Mouse (Mus musculus): ENCODE measurements at regions not wholly inside any gene's neighbourhood (a gene's known extent, or its start where the extent isn't known, plus 50 kb on each side); places are given as distances from the start of the nearest gene placed in this dataset.
"Not testable (repeated sequence)": the region's sequence is repeated elsewhere in the genome, so short reads cannot be mapped to it uniquely, and the experiment has no call there.

DNA sequence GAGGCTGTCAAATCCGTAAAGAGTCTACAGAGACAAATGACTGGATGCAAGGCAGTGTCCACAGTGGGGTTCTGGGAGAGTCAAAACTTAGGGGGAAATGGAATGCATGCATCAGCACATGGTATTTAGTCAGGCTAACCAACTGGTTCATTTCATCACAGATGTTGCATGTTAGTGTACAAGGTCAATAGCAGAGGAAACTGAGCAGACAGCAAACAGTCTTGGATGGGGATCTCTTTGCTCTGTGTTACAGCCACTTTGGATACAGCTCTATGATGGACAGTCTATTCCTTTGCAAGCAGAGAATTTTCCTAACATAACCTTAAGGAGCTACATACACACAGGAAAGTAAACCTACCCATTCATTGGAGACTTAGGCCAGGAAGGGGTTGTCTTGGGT is 151.9 kb upstream of the Tmc3 start:
- no peak for DNase-seq

DNA sequence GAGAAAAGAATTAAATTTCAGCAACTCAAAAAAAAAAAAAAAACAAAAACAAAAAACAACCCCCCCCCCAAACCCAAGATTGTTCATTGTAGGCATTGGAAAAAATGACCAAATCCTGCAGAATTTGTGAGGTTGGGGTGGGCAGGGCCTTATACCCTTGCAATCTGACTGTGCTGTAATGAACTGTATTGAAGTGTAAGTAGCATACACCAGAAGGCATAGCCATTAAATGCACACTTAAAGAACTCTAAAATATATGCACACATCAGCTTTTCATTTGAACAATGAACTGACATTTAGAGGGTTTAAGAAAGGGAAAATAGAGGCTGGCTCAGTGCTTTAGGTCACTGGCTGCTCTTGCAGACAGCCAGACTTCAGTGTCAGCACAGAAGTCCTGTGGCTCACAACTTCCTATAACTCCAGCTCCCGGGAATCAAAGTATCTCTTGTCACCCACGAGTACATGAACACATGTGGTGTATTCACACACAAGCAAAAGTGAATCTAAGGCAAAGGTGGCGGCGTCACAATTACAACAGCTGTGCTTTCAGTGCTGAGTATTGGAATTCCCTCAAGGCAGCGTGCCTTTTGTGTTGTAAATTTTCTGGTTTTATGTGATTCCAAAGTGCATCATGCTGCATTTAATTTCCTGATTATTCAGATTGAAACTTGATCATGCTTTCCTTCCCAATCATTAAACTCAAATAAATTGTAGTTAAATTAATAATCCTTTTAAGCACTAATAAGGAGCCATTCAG is 150.6 kb upstream of the Tmc3 start:
- no peak for DNase-seq

DNA sequence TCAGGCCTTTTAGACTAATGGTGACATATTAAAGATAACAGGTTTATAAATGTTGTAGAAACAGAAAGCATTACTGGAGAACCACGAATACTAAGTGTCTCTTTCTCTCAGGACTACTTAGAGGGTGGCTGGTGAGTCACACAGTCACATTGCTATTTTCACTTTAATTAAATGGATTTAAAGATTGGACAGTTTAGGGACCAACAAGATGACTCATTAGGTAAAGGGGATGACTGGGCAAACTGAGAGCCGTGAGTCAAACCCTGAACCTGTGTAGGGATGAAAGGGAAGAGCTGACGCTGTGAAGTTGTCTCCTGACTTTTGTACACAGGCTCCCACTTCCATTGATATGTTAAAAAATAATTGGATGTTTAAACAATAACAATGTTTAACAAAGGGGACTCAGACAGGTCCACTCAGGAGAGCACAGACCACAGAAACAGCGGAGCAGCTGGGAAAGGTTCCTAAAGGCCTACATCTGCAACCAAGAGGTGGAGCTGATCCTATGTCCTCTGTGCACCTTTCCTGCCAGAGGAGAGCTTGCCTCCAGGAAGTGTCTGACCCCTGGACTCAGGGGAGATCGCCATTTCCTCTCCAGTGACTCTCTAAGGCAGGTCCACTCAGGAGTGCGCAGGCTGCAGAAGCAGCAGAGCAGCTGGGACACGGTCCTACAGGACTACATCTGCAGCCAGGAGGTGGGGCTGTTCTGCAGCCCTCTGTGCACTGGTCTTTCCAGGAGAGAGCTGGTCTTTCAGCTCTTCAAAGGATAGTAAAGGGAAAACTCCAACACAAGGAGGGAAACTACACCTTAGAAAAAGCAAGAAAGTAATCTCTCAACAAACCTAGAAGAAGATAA is 146.0 kb upstream of the Tmc3 start:
- DNase-seq: no peak

DNA sequence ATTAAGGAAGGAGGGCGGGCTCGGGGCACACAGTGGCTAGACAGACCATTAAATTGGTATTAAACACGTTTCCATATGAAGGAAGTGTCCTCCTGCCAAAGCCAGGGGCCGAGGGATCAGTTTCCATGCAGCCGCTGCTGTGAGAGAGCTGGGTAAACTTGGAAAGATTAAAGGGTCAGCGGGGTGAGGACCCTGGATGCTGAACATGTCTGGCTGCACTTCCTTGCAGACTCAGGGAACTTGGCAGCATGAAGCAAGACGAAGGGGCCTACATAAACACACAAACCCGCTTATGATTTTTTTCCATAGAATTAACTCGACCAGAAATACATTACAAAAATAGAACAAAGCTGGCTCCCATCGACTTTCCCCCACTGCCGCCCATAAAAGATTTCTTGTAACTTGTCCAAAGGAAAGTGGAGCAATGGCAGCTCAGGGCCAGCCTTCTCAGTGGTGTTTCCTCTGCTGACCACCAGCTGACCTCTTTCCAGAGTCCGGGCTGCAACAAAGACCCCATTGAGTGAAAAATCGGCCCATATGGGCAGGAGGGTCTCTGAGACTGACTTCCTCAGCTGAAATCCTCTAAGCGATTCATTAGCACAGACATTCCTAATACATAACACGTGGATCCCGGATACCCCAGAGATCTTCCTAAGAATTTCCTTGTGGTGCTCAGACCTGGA is 141.0 kb upstream of the Tmc3 start:
- no peak for DNase-seq

DNA sequence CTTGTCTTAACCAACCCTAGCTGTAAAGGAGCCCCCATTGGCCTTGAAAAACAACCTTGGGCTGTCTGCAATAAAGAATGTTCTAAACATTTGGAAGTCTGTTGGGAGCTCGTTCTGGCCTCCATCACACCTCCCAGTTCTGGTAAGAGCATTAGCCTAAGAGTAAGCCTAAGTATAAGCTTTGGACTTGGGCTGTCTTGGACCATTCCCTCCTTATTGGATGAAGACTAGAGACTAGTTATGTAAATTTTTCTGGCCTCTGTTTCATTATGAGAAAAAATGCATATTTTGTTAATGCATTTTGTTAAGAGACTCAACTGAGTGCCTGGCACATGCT is 140.5 kb upstream of the Tmc3 start:
- no peak for DNase-seq

DNA sequence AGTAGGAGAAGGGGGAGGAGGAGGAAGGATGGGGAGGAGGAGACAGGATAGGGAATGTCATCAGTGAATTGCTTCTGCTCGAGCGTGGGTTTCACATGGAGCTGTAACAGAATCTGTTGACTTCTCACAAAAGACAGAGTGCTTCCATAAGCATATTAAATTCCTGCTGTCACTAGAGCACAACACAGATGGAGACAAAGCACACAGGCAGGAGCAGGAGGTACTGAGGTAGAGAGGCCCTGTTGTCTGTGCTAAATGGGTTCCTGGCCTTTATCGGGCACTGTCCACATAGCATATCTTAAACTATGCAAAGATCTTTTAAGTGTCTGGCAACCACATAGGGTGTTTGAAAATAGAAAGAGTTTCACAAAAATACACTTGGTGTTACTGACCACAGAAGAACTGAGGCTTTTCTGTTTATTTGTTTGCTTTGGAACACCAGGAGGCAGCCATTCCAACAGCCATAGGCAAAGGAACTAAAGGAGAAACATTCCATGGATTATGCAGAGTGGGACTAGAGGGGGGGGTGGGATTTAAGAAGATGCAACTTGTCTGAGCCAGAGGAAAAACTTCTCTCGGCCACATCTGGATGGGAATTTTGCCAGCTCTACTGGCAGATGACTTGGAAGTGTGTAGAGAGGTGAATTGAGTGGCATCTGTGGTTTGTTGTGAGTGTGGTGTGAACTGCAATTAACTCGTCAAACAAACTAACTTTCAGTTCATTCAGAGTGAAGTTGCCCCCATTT is 139.4 kb upstream of the Tmc3 start:
- peak; percentile 8 for DNase-seq

DNA sequence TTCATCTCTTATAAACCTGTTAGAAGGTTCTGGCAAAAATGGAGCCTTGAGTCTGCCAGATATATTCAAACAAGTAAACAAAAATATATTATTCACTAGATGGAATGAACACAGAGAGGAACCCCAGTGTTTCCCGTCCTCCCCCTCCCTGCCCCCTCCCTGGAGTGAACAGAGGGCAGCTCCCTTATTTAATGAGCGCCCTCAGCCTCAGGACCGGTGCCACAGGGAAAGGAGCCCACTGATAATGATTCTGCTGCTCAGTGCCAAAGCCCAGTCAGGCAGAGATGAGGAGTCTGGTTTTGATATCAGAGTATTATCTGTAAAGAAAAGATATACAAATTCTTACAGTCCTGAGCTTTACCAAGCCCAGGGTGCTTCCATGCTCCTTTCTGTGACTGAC is 134.4 kb upstream of the Tmc3 start:
- no peak for DNase-seq

DNA sequence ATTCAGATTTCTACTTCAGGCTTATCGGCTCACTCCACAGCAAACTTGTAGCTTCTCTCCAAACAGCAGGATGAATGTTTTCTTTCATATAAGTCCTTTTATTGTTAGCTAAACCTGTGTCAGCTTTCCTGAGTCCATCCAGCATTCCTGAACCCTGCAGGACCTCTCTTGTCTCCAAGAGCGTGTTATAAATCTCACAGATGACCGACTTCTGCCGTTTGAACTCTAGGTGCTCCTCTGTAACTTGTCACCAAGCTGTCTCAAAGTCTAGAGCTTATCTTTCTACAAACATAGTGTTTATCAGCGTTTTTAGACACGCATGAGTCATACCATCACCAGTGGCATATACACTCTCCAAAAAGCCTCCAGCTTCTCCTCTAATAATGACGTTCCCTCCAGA is 132.4 kb upstream of the Tmc3 start:
- DNase-seq: no peak

DNA sequence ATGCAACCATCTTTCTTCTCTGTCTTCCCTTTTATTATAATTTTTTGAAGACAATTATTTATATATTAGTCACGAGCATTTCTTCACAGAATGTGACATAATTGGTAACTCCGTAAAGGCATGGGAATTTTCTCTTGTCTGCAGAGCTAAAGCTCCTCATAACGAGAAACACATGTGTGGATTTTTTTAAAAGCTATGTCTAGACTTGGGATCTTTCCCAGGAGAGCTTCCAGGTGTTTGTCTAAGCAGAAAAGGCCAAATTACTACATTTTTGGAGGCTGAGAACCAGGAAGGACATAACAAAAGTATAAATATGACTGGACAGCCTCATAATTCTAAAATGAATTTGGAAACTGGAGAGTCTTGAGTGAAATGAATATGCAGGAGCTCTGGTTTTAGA is 125.2 kb upstream of the Tmc3 start:
- DNase-seq: no peak

DNA sequence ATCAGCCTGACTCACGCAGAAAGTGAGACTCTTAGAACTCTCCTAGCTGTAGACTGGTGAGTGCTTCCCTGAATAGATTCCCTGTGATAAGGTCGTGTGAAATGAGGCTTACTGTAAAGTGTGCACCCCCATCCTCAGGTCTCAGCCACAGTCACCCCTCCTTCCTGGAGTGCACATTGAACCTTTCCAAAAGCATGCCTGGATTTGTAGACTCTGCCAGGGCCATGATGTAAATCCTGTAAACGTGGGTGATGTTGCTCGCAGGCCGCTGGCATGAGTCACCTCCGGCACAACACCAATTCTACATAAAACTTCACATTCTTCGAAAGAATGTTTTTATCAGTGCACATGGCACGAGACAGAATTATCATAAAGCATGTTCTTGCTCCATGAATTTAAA is 117.7 kb upstream of the Tmc3 start:
- peak; percentile 32 for DNase-seq

DNA sequence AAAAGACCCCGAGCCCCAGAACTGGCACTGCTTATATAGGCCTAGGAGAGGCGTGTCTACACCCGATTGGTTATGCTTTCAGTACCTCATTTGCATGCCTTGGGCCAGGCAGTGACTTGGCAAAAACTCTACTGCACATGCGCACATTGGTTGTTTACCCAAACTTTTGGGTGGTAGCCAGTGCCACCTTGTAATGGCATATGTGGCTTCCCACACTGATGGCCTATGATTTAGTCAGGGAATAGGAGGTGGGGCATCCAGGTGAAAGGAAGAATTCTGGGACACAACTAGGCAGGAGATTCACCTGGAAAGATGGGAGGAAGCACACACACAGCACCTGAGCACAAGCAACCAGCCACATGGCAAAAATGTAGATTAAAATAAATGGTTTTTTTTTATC is 114.9 kb upstream of the Tmc3 start:
- not testable (repeated sequence) for DNase-seq

DNA sequence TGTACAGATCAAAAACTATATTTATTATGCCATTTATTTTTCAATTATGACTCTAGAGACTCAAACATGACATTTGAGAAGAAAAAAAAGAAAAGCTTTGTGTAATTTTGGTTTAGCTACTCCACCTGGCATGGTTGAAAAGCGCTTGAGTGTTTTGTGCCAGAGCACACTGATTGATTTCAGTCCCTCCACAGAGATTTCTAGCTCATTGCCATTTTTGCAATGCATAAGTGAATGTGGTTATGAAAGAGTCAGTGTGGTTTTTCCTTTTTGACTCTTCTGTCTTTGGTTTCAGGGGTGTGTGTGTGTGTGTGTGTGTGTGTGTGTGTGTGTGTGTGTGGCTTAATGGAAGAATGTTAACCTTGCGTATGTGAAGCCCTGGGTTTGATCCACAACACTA is 113.6 kb upstream of the Tmc3 start:
- no peak for DNase-seq

DNA sequence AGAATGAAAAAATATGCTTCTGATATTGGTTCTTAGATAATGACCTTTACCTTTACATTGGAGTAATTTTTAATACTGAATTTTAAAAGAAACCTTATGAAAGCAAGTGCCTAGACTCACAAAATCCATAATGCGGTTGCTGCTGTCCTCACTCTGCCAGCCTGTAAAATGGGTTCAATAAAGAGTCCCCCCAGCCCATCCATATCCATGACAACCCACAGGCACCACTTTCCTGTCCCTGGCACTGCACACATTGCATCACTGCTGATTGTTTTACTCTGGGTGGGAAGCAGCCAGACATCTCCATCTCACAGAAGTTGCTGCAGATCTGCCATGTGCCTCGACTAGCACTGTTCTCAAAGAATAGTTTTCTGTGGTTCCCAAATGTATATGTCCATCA is 110.3 kb upstream of the Tmc3 start:
- no peak for DNase-seq

DNA sequence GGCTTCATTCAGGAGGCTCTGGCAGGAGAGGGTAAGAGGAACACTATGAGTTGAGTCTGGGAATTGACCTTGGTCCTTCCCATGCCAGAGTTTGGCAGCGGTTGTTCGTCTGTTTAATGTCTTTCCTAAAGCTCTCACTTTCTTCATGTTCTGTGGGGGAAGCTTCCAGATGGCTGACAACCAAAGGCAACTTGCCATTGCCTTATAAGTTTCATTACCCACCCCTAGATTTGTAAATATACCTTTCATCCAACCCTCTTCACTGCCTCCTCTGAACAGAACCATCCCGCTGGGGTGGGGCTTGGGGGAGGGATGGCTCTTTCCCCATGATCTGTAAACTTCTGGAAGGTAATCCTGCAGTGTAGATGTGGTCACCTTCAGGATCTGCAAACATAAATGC is 109.7 kb upstream of the Tmc3 start:
- DNase-seq: no peak

DNA sequence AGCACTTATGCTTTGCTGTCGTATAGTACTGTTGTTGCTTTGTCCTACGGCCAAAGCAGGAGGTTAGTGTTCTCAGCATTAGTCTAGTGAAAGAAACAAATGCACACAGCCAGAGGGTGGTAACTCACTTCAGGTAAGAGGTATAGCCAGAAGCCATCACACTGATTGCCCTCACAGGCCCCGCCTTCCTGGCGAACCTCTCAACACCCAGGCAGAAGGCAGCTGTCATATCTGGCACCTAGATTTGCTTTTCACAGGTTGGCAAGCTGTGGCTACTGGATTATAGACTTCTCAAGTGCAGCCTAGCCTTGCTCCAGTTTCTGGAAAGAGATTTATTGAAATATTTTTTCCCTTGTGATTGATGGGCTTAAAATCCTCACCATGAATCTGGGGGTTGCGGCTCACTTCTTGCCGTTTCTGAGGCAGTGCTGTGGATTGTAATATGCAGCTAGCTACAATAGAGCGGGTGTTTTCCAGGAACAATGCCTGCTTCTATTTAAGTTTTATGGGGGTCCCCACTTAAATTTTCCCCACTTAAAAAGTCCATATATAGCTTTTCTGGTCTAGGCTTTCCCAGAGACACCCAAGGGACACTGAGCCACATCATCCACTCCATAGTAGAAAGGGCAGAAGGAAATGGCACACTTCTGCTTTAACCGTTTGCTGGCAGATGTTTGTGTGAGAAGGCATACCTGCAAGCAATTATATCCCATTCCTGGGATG is 109.1 kb upstream of the Tmc3 start:
- DNase-seq: peak; percentile 11

DNA sequence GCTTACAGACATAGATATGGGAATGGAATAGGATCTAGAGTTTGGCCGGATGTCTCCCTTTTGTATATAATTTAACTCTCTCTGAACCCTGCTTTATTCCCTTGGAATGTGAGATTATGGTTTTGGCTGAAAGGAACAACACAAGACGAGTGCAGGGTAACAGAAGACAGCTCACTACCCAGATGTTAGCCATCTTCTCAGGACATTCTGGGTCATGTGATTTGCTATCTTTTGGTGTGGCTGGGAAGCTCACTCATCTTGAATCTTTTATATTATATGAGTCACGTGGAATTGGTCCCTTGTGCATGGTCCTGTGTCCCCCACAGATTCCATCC is 108.6 kb upstream of the Tmc3 start:
- DNase-seq: no peak

DNA sequence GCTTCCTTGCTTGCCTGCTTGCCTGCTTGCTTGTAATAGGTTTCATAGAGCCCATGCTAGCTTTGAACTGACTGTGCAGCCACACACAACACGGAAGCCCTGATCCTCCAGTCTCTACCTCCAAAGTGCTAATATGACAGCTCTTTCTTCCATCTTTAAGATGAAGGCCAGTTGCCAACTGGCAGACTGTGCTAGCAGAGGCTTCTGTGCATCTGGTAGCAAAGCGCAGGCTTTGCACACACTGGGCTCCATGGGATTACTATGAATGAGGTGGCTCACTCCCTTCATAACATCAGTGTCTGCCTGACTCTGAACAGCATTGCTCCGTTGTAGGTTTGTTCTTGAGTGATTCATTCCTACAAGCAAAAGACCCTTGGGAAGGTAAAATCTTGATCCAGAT is 107.9 kb upstream of the Tmc3 start:
- peak; percentile 4 for DNase-seq

DNA sequence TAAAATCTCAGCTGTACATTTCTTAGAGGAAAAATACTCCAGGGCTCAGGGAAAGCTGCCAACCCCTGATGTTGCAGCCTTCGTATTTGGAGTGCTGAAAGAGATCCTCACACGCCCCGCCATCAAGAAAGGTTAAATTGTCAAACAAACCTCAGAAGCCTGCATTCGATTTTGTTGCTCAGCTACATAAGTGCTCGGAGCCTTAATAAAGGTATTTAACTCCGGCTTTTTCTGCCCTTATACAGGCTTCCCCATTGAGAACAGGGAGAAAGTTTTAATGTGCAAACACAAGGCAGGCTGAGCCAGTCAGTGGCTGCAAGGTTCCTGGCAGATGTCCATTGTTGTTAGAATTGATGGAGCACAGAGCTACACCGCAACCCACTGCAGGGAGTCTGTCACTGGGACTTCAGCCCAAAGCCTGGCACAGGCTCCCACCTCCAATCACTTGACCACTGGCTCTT is 107.0 kb upstream of the Tmc3 start:
- DNase-seq: no peak

DNA sequence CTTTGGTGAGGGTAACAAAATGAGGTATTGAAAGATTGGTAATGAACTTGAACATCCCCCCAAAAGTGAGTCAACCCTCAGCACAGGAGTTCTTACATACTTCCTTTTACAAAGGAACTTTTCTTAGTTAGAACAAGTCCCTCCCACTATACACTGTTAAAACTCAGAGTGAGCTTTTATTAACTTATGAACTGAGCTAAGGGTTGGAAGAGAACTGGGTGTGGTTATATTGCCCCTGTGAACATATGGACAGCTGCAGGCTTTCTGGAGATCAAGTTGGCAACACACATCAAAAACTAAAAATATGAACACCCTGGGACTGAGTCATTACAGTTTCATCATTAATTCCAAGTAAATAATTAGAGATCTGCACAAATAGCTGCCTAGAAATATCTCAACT is 103.1 kb upstream of the Tmc3 start:
- no peak for DNase-seq

DNA sequence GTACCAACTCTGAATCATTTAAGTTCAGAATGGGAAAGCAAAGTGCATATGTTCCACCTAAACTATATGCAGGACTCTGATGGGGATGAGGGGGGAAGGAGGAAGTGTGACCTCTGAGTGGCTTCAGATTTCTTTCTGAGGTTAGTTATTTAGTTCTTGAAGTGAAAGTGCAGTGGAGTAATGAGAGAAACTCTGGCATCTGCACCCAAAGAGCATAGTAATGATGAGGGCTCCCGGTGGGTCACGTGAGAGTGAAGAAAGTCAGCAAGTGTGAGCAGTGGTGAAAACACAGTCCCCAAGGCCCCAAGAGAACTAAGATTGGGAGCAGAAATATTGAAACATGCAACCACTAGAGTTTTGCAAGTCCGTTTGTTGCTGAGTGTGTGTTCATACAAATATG is 102.5 kb upstream of the Tmc3 start:
- DNase-seq: no peak

DNA sequence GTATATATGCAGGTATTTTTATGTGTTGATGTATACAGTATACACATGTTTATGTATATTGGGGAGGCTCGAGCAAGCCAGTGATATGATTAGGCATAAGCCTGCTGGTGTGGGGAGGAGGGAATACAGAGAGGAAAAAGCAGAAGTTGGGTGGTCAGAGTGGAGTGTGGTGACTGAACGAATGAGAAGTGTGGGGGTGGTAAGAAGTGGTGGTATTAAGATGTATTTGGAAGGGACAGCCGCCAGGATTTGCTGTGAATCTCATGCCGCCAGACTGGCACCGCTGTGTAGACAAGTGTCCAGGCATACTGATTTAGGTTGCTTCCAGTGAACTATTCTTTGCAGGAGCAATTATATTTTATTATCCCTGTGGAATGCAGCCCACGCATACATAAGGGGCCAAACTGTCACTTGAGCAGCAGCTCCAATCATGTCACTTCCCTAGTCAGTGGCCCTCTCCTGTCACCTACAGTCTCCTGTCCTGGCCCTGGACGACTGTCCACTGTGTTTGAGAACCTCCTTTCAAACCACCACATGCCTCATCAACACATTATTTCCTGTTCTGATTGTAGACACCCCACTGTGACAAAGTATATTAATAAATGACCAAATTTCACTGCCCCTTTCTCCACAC is 101.9 kb upstream of the Tmc3 start:
- no peak for DNase-seq

DNA sequence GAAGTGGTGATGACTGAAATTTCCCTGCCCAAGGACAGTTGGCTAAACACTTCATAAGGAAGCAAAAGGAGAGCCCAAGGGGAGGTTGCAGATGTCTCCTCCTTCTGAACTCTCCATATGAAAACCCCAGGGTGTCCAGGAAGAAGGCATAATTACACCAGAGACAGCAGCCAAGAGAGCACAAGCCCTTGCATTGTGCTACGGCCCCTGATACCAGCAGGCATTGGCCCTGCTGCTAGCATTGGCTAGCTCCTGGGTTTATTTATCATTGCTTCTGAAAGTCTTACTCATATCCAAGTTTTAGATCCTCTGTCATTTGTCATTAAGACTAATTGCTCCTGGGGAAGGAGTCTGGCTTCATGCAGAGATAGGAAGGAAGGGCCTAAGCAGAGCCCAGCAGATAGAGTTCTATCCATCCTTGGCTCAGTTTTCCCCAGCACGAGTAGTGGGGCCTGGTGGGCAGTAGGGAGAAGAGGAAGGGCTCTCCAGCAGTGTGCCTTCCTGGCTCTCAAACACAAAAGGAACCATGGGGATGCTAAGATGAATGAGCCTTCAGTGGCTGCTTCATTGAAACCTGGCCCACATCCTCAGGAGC is 98.5 kb upstream of the Tmc3 start:
- DNase-seq: no peak
